Mouse (Mus musculus) heart, postnatal 36 days (tissue): Measurements from ENCODE around the gene U2surp. TPM values are rescaled to one million over a fixed set of nuclear protein-coding genes. Genes with fewer than 3 reads are reported as not detected.
"Not testable (repeated sequence)": the region's sequence is repeated elsewhere in the genome, so short reads cannot be mapped to it uniquely, and the experiment has no call there.

Source experiments
- DNase-seq, 2 experiments: peaks; one replicate each; pipeline ENCODE4 v3.0.0; 2021 to 2022
- intact Hi-C: fragments of 180-260 bp; cut with DNase I; formaldehyde crosslinking; loops from one replicate; pipeline ENCODE4 v1.15.1; 2025
- total RNA-seq, 2 experiments: library from RNA; stranded (reverse); gene quantifications; 2 replicates each; pipeline ENCODE4 v1.2.3; 2021

The U2surp gene
- total RNA-seq, 2 experiments from 2014 or later = 30.8 to 40.2 TPM

- intact Hi-C loops = no loop called here
- no peak for DNase-seq
These were observed 22.9 kb downstream of the U2surp start for GRCm38 (mm10) chr9:95488861-95489260.

GRCm38 (mm10) chr9:95479981-95480380 lies 31.8 kb downstream of the U2surp start:
- no peak for DNase-seq
- intact Hi-C loops = no loop called here

GRCm38 (mm10) chr9:95478443-95478842 lies 33.4 kb downstream of the U2surp start:
- no peak for DNase-seq
- intact Hi-C loops = no loop called here

- no peak for DNase-seq
- intact Hi-C loops = loop anchor here (5.0 kb wide), 1 partner anchor 736 kb away; no protein-coding TSS in a partner anchor
These were observed 38.9 kb downstream of the U2surp start for GRCm38 (mm10) chr9:95472926-95473325.

- DNase-seq, intact Hi-C loops: not testable (repeated sequence)
These were observed 42.7 kb downstream of the U2surp start for GRCm38 (mm10) chr9:95469011-95469576.

GRCm38 (mm10) chr9:95464028-95464427 lies 47.8 kb downstream of the U2surp start:
- DNase-seq = no peak
- intact Hi-C loops = no loop called here

GRCm38 (mm10) chr9:95451931-95452330 lies 59.9 kb downstream of the U2surp start:
- intact Hi-C loops = no loop called here

GRCm38 (mm10) chr9:95450586-95450985 lies 61.2 kb downstream of the U2surp start:
- DNase-seq = no peak
- intact Hi-C loops = no loop called here

More at GRCm38 (mm10) chr9:95451931-95452330, 59.9 kb downstream of the U2surp start:
- DNase-seq = no peak

- intact Hi-C loops = no loop called here
- DNase-seq = no peak
These were observed 69.5 kb downstream of the U2surp start for GRCm38 (mm10) chr9:95442321-95442731.

- DNase-seq = no peak
- intact Hi-C loops = no loop called here
These were observed 73.9 kb downstream of the U2surp start for GRCm38 (mm10) chr9:95437883-95438282.

GRCm38 (mm10) chr9:95436294-95436613 lies 75.5 kb downstream of the U2surp start:
- no peak for DNase-seq
- intact Hi-C loops = no loop called here

- intact Hi-C loops = no loop called here
- no peak for DNase-seq
These were observed 76.1 kb downstream of the U2surp start for GRCm38 (mm10) chr9:95435506-95436293.

GRCm38 (mm10) chr9:95428277-95428676 lies 83.5 kb downstream of the U2surp start:
- no peak for DNase-seq
- intact Hi-C loops = no loop called here

- intact Hi-C loops = no loop called here
- DNase-seq = no peak
These were observed 97.9 kb downstream of the U2surp start for GRCm38 (mm10) chr9:95413911-95414310.

GRCm38 (mm10) chr9:95412047-95412446 lies 99.7 kb downstream of the U2surp start:
- no peak for DNase-seq
- intact Hi-C loops = no loop called here

GRCm38 (mm10) chr9:95407586-95408220 lies 104.1 kb downstream of the U2surp start:
- intact Hi-C loops = loop anchor here (5.0 kb wide), 2 partner anchors 220 to 670 kb away; no protein-coding TSS in a partner anchor
- peak in 1 of 2 experiments; percentile 16 for DNase-seq

Other genes with a start within 250 kb of the U2surp start
- 1 to 10 TPM; 1.1 to 1.4 TPM for gene Chst2, start 105.3 kb downstream of the U2surp start, total RNA-seq
- 10 to 100 TPM; 47.4 to 47.5 TPM for gene Paqr9, start 47.7 kb upstream of the U2surp start, total RNA-seq
- gene Pcolce2, start 125.6 kb upstream of the U2surp start, total RNA-seq = 10 to 100 TPM; 30.9 to 38.1 TPM
- gene Trpc1, start 238.4 kb upstream of the U2surp start, total RNA-seq = 1 to 10 TPM; 6.6 to 7.5 TPM